Mouse (Mus musculus): ENCODE measurements around the gene Gja1. TPM values are rescaled to one million over a fixed set of nuclear protein-coding genes. Genes with fewer than 3 reads are reported as not detected.

Gja1 gene
- polyA plus RNA-seq, 1 experiment from 2014 or later, result 54.3 TPM

DNA sequence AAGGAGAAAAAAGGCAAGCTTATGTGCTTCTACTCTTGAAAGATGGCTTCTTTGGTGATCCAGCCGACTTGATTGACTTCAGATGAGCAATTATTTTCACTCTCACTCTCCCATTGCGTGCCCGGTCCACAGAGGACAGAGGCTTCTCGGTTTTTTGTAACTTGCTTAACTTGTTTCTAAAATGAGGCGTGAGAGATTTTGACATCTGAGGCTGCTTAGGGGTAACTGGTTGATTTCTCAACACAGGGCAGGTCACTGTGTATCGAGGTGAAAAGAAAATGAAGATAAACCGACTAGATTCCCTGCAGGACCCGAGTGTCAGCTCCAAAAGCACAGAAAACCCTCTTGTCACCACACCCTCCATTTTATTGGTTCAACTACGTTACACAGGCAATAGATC lies 28.8 kb downstream of the Gja1 start:
- DNase-seq (ENCODE audit: low spot score), result no peak
- Histone ChIP-seq H3K4me2 (ENCODE audit: low read length) (no peak overlapping the region), H3K27me3 (replicated peaks; ENCODE audit: control insufficient read depth, insufficient read depth, low read length) (no peaks in the 10 kb centered on the region), H3K9me3 (ENCODE audit: control insufficient read depth, low read length) (no peaks in the 10 kb centered on the region), H3K9ac (ENCODE audit: low read length) (no peak overlapping the region), H3K36me3 (ENCODE audit: control insufficient read depth, insufficient read depth, low read length) (no peaks in the 10 kb centered on the region), H3K4me1 (replicated peaks; ENCODE audit: control insufficient read depth, insufficient read depth, low read length) (no peaks in the 10 kb centered on the region), H3K4me3 (ENCODE audit: low read depth, low read length) (no peak overlapping the region), H3K27ac (ENCODE audit: low read depth) (no peak overlapping the region)
- no peak for ATAC-seq (replicated peaks; ENCODE audit: low FRiP score, low TSS enrichment, low read depth)
- 75% methylated on average over 9 of the region's 9 CpGs for WGBS

DNA sequence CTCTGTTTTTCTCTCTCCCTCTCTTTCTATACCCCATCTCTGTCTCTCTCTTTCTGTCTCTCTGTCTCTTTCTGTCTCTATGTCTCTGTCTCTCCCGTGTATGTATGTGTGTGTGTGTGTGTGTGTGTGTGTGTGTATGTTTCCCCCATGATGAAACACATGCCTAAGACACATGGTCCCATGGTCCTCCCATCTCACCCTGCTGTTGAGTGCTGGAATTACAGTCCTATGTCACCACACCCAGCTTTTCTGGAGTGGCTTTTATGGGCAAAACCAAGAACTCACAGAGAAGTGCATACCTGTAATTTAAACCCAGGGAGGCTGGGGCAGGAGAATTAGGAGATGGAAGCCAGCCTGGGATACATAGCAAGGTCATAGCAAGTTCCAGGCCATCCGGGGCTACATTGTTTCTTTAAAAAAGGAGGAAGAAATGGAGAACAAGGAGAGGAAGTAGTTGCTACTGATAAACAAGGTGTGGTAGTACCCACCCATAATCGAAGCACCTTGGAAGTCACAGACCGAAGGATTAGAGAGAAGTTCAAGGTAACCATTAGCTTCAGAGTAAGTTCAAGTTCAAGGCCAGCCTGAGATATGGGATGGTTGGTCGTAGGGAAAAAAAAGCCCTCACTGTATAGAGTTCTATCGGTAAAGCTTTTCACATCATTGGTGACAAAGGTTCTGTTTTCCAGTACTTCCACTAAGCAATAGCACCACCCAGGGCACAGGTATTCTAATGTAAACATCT lies 29.4 kb downstream of the Gja1 start:
- Histone ChIP-seq H3K9ac (ENCODE audit: low read length) (no peak overlapping the region), H3K27me3 (replicated peaks; ENCODE audit: control insufficient read depth, insufficient read depth, low read length) (no peaks in the 10 kb centered on the region), H3K4me3 (ENCODE audit: low read depth, low read length) (no peak overlapping the region), H3K4me2 (ENCODE audit: low read length) (no peak overlapping the region), H3K9me3 (ENCODE audit: control insufficient read depth, low read length) (no peaks in the 10 kb centered on the region), H3K4me1 (replicated peaks; ENCODE audit: control insufficient read depth, insufficient read depth, low read length) (no peaks in the 10 kb centered on the region), H3K36me3 (ENCODE audit: control insufficient read depth, insufficient read depth, low read length) (no peaks in the 10 kb centered on the region), H3K27ac (ENCODE audit: low read depth) (no peak overlapping the region)
- 87% methylated on average over 6 of the region's 6 CpGs for WGBS
- DNase-seq (ENCODE audit: low spot score) (no peak), ATAC-seq (replicated peaks; ENCODE audit: low FRiP score, low TSS enrichment, low read depth) (no peak)

DNA sequence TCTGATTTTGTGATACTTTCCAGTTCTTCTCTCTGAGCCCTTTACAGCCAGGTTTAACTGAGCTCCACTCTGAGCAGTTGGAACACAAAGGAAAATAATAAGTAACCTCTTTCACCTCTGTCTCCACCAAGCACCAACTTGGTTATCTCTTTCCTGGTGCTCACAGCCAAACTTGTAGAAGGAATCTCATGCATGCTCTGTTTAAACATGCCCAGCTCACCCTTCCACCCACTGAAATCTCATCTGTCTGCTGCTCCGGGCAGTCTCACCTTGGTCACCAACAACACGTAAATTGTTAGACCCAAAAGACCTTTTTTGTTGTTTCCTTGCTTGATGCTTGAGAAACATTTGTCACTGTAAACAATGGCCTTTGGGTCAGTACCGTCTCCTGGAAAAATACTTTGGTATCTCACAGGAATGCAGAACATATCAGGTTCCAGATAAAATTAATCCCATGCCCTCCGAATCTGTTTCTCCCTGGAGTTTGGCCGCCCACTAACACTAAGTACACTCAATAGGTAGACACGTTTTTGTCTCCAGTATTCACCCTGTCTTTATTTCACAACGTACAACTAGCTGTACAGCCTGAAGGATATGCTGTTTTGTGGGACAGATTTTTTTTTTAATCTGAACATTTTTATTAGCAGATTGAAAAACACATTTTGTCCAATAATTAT lies 38.9 kb downstream of the Gja1 start:
- DNase-seq (ENCODE audit: low spot score), result no peak

DNA sequence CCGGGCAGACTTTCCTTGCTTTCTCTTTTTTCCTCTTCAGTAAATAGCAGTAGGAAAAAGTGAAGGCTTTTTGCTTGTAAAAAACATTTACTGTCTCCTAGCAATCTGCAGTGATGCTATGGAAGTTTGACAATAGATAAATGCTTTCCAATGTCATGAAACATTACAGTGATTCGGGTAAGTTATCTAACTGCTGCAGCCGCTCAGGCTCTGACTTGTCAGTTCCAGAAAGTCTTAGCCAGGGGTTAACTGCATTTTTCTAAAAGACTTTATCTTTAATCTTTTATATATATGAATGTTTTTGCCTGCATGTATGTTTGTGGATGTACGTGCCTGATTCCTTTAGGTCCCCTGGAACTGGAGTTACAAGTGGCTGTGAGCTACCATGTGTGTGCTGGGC lies 45.4 kb downstream of the Gja1 start:
- peaks cover 7% of the 10 kb centered on the region; the same call in 1 of the 2 replicates for H3K4me1 ChIP-seq (replicated peaks; ENCODE audit: control insufficient read depth, insufficient read depth, low read length)
- ATAC-seq (replicated peaks; ENCODE audit: low FRiP score, low TSS enrichment, low read depth) (no peak), DNase-seq (ENCODE audit: low spot score) (no peak)
- no peaks in the 10 kb centered on the region for H3K36me3 ChIP-seq (ENCODE audit: control insufficient read depth, insufficient read depth, low read length)
- 84% methylated on average over 4 of the region's 4 CpGs for WGBS
- no peak overlapping the region for H3K27ac ChIP-seq (ENCODE audit: low read depth)
- H3K4me2 ChIP-seq (ENCODE audit: low read length), result no peak overlapping the region
- no peaks in the 10 kb centered on the region for H3K27me3 ChIP-seq (replicated peaks; ENCODE audit: control insufficient read depth, insufficient read depth, low read length)
- H3K4me3 ChIP-seq (ENCODE audit: low read depth, low read length), result no peak overlapping the region
- H3K9ac ChIP-seq (ENCODE audit: low read length), result no peak overlapping the region
- no peaks in the 10 kb centered on the region for H3K9me3 ChIP-seq (ENCODE audit: control insufficient read depth, low read length)

More for the DNA sequence above, 38.9 kb downstream of the Gja1 start:
- no peak for ATAC-seq (replicated peaks; ENCODE audit: low FRiP score, low TSS enrichment, low read depth)
- 64% methylated on average over 7 of the region's 7 CpGs for WGBS
- Histone ChIP-seq H3K9me3 (ENCODE audit: control insufficient read depth, low read length) (no peaks in the 10 kb centered on the region), H3K27me3 (replicated peaks; ENCODE audit: control insufficient read depth, insufficient read depth, low read length) (no peaks in the 10 kb centered on the region), H3K4me1 (replicated peaks; ENCODE audit: control insufficient read depth, insufficient read depth, low read length) (no peaks in the 10 kb centered on the region), H3K36me3 (ENCODE audit: control insufficient read depth, insufficient read depth, low read length) (no peaks in the 10 kb centered on the region), H3K4me2 (ENCODE audit: low read length) (no peak overlapping the region), H3K4me3 (ENCODE audit: low read depth, low read length) (no peak overlapping the region), H3K9ac (ENCODE audit: low read length) (no peak overlapping the region), H3K27ac (ENCODE audit: low read depth) (no peak overlapping the region)

DNA sequence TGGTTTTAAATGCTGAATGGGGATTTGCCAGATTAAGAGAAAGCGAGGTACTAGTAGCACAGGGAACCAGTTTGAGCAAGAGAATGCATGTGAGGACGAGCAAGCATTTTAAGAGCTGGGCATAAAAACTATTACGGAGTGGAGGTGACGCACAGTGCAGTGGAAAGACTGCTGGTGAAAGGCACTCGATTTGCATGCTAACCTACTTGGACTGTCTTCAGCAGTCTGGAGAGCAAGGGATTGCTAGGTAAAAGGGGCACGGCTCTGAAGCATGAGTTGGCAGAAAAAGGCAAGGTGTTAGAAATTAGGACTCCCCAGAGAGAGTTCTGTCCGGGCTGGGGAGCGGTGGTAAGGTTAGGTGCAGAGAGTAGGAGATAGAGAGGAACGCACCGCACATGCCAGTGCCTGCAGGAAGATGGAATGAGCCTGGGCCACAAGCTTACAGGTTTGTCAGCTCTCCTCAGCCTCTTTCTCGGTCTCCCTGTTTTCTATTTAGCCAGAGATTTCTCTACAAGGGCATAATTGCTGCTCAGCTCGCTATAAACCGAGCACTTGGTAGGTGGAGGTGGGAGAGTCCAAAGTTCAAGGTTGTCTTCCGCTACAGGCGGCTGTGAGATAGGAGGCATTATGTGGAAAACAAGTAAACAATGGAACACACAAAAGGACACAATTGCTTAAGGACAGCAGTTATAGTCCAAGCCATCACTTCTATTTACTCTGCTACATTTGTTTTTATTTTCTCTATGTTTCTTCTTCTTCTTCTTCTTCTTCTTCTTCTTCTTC lies 48.1 kb downstream of the Gja1 start:
- ATAC-seq (replicated peaks; ENCODE audit: low FRiP score, low TSS enrichment, low read depth) (no peak), DNase-seq (ENCODE audit: low spot score) (no peak)
- Histone ChIP-seq H3K4me2 (ENCODE audit: low read length) (no peak overlapping the region), H3K27ac (ENCODE audit: low read depth) (no peak overlapping the region), H3K27me3 (replicated peaks; ENCODE audit: control insufficient read depth, insufficient read depth, low read length) (no peaks in the 10 kb centered on the region), H3K9ac (ENCODE audit: low read length) (no peak overlapping the region), H3K4me3 (ENCODE audit: low read depth, low read length) (no peak overlapping the region), H3K4me1 (replicated peaks; ENCODE audit: control insufficient read depth, insufficient read depth, low read length) (peaks cover 7% of the 10 kb centered on the region; the same call in 1 of the 2 replicates), H3K36me3 (ENCODE audit: control insufficient read depth, insufficient read depth, low read length) (no peaks in the 10 kb centered on the region), H3K9me3 (ENCODE audit: control insufficient read depth, low read length) (no peaks in the 10 kb centered on the region)
- 75% methylated on average over 15 of the region's 15 CpGs for WGBS

DNA sequence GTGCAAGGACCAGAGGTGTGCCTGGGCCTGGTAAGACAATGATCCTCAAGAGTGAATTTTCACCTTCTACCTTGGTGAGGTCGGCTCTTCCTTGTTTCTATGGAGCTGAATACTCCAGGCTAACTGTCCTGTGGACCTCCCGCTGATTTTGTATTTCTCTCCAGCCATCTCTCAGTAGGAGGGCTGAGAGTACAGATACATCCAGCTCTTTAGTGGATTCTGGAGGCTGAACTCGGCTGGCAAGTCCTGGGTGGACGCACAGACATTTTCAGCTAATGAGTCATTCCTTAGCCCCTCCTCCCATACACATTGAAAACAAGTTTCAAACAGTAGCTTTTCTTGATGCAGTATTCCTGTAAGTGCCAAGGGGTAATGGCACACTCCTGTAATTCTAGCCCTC lies 49.2 kb downstream of the Gja1 start:
- Histone ChIP-seq H3K36me3 (ENCODE audit: control insufficient read depth, insufficient read depth, low read length) (no peaks in the 10 kb centered on the region), H3K9me3 (ENCODE audit: control insufficient read depth, low read length) (no peaks in the 10 kb centered on the region), H3K27ac (ENCODE audit: low read depth) (no peak overlapping the region), H3K4me3 (ENCODE audit: low read depth, low read length) (no peak overlapping the region), H3K4me2 (ENCODE audit: low read length) (no peak overlapping the region), H3K27me3 (replicated peaks; ENCODE audit: control insufficient read depth, insufficient read depth, low read length) (no peaks in the 10 kb centered on the region), H3K4me1 (replicated peaks; ENCODE audit: control insufficient read depth, insufficient read depth, low read length) (peaks cover 7% of the 10 kb centered on the region; the same call in 1 of the 2 replicates), H3K9ac (ENCODE audit: low read length) (no peak overlapping the region)
- 61% methylated on average over 4 of the region's 4 CpGs for WGBS
- DNase-seq (ENCODE audit: low spot score) (no peak), ATAC-seq (replicated peaks; ENCODE audit: low FRiP score, low TSS enrichment, low read depth) (no peak)

DNA sequence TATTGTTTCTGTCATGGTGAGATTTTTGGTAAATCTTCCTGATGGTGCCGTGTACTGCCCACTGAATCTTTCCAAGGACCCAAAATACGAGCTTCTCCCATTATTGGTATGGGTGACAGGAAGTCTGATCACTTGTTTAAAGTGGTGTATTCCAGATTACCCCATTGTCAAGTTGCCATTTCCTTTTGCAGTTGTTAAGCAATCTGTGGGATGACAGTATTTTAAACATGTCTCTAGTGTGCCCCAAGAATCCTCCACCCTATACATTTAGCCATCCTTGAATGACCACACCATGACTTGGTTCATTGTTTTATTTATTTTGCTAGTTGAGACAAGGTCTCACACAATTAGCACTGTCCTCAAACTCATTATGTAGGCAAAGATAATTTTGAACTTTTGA lies 50.3 kb downstream of the Gja1 start:
- no peak overlapping the region for H3K4me3 ChIP-seq (ENCODE audit: low read depth, low read length)
- no peaks in the 10 kb centered on the region for H3K36me3 ChIP-seq (ENCODE audit: control insufficient read depth, insufficient read depth, low read length)
- H3K27ac ChIP-seq (ENCODE audit: low read depth), result no peak overlapping the region
- H3K4me1 ChIP-seq (replicated peaks; ENCODE audit: control insufficient read depth, insufficient read depth, low read length), result peaks cover 13% of the 10 kb centered on the region; the same call in 1 of the 2 replicates
- H3K4me2 ChIP-seq (ENCODE audit: low read length), result no peak overlapping the region
- H3K9me3 ChIP-seq (ENCODE audit: control insufficient read depth, low read length), result no peaks in the 10 kb centered on the region
- H3K9ac ChIP-seq (ENCODE audit: low read length), result no peak overlapping the region
- no peak for ATAC-seq (replicated peaks; ENCODE audit: low FRiP score, low TSS enrichment, low read depth)
- WGBS, result 87% methylated on average over 2 of the region's 2 CpGs
- no peak for DNase-seq (ENCODE audit: low spot score)
- no peaks in the 10 kb centered on the region for H3K27me3 ChIP-seq (replicated peaks; ENCODE audit: control insufficient read depth, insufficient read depth, low read length)

DNA sequence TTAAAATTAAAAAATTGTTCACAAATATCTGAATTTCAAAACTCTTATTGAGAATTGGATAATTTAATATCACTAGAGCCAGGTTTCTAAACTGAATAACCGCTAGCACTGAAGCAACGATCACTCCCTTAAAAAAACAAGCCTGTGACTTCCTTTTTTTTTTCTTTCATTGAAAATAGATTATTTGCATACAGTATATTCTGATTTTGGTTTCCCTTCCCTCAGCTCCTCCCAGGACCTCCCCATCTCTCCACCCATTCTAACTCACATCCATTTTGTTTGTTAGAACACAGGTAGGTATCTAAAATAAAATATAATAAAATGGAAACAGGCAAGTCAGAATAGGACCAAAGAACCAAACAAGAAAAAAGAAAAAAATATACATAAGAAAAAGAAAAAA lies 50.7 kb downstream of the Gja1 start:
- 88% methylated on average over 2 of the region's 2 CpGs for WGBS

More for the DNA sequence above, 50.7 kb downstream of the Gja1 start:
- H3K9ac ChIP-seq (ENCODE audit: low read length), result no peak overlapping the region
- H3K9me3 ChIP-seq (ENCODE audit: control insufficient read depth, low read length), result no peaks in the 10 kb centered on the region
- H3K4me1 ChIP-seq (replicated peaks; ENCODE audit: control insufficient read depth, insufficient read depth, low read length), result peaks cover 15% of the 10 kb centered on the region; the same call in 1 of the 2 replicates
- H3K4me2 ChIP-seq (ENCODE audit: low read length), result no peak overlapping the region
- no peaks in the 10 kb centered on the region for H3K27me3 ChIP-seq (replicated peaks; ENCODE audit: control insufficient read depth, insufficient read depth, low read length)
- DNase-seq (ENCODE audit: low spot score), result no peak
- no peaks in the 10 kb centered on the region for H3K36me3 ChIP-seq (ENCODE audit: control insufficient read depth, insufficient read depth, low read length)
- H3K27ac ChIP-seq (ENCODE audit: low read depth), result no peak overlapping the region
- no peak overlapping the region for H3K4me3 ChIP-seq (ENCODE audit: low read depth, low read length)
- no peak for ATAC-seq (replicated peaks; ENCODE audit: low FRiP score, low TSS enrichment, low read depth)

All from intestine, embryonic 14.5 days (tissue).